Mouse (Mus musculus): ENCODE measurements around the gene Gm10643.

Gm10643 gene

DNA sequence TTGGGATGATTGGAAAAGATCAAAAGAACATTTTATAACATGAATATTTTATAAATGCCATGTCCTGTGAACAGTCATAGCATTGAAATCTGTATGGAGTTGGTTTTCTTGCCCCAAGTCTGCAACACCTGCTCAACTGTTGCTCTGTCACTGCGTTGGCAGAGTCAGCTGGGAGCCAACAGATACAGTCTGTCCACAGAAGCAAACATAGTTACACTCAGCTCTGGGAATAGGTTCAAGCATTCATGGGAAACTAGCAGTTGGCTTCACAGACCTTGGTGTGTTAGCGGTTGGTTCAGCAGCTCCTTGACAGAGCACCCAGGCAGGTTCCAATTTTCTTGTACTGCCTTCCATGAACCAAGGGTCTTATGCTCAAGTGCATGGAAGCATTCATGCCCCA is 5.7 kb upstream of the Gm10643 start:
- no peak for DNase-seq (ENCODE audit: low spot score)

DNA sequence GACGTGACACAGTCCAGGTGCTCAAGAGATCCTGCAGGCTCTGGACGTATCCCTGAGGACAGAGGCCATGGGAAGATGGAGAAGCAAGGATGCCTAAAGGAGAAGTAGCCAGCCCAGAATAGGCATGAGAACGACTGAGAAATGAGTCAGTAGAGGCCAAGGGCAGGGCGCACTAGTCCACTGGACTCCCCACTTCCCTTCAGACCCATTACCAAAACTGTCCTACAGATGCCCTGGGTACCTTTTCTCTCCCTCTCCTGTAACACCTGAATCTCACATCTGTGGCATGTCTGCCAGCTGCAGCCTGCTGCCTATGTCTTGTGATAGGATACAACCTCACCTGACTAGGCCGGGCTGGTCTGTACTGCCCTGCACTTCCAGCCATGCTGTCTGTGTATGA is 5.3 kb upstream of the Gm10643 start:
- no peak for DNase-seq (ENCODE audit: low spot score)

DNA sequence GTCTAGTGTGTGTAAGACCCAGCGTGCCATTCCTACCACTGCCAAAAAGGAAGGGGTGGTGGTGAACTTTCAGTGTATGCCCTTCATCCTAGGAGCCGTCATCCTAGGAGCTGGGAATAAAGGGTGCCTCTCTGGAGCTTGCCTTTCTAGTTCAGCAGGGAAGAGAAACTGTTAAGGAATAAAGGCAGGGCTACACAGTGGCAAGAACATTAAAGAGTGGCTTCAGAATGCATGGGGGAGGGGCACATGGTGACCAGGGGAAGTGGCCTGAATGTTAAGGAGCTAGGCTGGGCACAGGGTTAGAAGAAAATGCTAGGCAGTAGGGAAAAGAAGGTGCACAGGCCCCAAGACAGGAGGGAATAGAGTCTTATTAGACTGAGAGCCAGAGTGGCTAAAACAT is 4.8 kb upstream of the Gm10643 start:
- no peak for DNase-seq (ENCODE audit: low spot score)

DNA sequence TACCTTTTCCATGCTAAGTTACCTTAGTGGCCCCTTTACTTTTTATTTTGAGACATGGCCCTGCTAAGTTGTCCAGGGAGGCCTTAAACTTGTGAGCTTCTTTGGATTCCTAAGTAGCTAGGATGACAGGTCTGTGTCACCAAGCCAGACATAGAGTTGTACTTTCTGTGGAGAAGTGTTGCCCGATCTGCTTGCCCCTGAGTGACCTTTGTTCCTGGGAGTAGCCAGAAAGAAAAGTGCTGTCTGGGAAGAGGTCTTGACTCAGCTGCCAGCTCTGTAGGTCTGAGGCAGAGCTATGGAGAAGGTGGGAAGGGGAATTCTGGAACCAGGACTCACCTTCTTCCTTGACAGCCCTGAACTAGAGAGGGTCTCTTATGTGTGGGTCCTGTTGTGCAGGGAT is 4.2 kb upstream of the Gm10643 start:
- DNase-seq (ENCODE audit: low spot score) = no peak

DNA sequence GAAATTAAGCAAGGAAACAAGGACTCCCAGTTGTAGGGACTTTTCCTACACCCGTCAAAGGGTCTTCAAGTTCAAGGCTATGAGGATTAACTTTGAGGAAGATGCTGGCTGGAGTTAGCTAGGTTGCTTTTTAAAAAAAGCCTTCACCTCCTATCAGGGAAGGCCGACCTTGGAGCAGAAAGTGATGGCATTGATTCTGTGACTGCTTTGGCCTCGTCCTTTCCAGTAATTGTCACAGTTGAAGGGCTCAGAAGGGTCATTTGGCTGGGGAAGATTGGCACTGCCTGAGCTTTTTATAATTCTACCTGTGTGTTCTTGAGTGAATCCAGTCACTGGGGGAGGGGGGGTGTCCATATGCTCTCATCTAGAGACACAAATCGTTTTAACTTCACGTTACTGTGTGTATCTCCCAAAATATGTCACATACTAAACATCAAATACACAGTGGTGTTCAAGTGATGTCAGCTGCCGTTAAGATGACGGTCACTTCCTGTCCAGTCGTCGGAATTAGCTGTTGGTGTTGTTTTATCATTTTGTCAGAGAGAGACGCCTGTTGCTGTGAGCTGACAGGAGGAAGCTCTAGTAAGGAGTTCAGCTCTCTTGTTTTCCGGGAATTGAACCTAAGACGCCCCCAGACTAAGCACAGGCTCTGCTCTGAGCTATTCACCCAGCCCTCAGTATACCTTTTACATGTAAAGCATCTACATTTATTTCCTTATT is 3.5 kb upstream of the Gm10643 start:
- DNase-seq (ENCODE audit: low spot score) = no peak

DNA sequence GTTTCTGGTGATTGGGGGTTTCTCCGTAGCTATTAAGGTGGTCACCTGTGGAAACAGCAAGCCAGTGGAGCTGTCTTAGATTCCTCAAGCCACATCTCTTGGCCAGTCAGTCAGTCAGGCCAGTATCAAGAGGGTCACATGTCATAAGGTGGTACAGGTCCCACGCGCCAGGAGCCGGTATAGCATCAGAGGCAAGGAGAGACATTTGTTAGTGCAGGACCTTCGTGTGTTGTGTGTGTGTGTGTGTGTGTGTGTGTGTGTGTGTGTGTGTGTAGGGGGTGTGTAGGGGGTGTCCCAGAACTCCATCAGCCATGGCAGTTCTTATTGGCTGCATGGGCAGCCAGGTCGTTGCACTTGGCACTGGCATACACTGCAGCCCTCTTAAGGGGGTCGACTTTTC is 3.0 kb upstream of the Gm10643 start:
- no peak for DNase-seq (ENCODE audit: low spot score)

DNA sequence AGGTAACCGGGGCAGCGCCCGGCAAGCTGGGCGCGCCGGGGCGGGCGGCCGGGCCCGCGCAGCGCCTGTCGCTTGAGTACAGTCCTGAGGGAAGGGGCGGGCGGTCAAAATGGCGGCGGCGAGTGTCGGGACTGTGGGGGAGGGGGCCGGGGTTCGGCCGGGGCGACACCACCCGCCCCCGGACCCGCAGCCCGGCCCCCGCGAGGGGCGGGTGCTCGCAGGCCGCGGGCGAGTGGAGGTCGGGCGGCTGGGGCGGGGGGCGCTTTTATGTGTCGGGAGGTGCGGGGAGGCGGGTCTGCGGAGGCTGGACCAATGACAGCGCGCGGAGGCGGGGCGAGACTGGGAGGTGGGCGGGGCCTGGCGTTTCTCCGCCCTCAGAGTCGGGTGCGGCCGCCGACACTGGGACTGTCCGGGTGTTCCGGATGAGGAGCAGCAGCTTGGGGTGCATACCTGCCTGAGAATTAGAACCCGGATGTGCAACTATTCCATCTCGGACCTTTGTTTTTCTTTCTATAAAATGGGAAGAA is 2.2 kb upstream of the Gm10643 start:
- peak; percentile 97 for DNase-seq (ENCODE audit: low spot score)

DNA sequence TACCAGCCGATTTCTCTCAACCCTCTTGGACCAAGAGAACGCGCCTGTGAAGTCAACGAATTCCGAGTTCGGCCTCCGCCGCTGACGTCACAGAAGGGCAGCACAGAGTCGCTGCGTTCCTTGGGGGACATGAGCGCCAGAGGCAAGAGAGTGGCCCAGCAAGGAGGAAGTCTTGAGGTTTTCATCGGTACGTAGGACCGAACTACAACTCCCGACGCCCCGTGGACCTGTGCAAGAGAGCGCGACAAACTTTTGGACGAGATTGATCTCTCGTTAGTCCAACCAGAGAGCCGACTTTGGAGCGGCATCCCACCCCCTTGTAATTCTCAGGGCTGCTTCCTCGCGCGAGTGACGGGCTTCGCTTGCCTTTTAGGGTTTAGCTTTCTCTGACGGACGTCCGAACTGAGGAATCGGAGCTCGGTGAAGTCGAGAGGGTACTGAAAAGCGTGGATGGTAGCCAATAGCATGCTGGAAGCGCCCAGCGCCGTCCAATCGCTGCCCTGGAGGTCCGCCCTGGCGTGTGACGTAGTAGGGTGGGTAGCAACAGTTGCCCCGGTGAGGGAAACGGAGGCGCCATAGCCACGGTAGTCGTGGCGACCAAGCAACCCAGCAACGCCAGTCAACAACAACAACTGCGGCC is 1.5 kb upstream of the Gm10643 start, which contains the start of gene Rfx1:
Gene Rfx1, plus strand, starts transcription at position 544 of the 640 bp plus-strand sequence.
- peak; percentile 97 for DNase-seq (ENCODE audit: low spot score)

DNA sequence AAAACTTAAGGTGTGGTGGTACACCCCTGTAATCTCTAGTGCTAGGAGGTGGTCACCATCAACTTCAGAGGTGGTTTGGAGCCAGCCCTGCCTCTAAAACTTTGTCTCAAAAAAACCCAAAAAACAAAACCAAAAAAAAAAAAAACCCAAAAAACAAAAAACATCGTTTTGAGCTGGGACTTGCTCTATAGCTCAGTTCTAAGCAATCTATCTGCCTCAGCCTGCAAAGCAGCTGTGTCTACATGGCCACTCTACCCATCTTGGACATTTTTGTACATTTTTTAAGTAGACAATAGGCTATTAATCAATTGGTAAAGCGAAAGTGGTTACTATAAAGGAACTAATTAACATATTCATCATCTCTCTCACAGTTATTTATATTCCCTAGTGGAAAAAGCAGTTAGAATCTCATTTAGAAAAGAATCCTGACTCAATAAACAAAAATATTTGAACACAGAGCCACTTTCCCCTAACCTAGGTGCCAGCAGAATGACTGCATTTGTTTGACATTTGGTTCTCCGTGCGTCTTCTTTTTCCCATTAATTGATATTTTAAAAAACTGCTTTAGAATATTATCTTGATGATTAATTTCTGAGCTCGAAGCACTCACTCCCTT is 628 bp upstream of the Gm10643 start:
- no peak for DNase-seq (ENCODE audit: low spot score)

DNA sequence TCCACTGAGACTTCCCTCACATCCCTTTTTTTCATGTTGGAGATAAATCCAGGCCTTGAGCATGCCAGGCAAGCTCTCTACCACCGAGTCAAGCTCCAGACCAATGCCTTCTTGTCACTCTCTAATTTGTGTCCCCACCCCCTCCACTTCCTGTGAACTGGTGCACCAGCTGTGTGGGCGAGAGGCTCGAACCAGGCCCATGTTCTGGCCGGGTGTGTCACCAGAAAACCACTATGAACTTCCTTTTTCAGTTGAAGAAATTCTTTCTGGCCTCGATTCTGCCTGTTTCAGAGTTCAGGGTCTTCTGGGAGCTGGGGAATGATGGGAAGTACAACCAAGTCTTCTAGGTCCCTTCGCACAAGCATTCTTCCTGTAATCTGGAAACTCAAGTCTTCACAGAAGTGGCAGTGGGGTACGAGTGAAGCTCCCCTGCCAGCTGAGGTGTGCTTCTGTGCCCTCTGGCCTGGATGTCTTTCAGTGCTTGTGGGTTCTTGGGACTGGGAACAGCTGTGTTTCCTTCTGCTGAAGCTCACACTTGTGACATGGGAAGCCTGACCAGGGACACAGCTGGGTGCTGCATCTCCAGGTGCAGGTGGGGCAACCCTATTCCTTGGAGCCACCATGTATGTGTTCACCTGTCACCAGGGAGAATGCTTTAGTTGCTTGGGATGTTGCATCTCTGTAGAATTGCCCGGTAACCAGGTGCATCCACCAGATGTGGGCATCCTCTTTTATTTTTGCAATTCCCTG is 901 bp downstream of the Gm10643 start:
- DNase-seq (ENCODE audit: low spot score) = no peak

DNA sequence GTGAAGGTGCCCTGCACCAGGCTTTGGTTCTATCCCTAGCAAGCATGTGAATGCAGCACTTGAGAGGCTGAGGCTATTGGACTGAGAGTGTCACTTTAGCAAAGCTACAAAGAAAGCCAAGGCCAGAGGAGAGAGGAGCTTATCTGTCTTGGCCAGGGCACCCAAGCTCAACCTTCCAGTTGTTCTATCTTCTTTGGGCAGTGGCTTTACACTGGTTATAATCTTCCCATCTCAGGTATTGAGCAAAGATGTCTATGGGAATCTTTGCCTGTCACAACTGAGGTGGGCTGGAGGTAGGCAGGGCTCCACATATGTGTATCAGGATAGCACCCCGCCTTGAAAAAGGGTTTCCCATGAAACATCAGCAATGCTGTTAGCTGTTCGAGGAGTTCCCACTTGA is 4.7 kb downstream of the Gm10643 start:
- no peak for DNase-seq (ENCODE audit: low spot score)

DNA sequence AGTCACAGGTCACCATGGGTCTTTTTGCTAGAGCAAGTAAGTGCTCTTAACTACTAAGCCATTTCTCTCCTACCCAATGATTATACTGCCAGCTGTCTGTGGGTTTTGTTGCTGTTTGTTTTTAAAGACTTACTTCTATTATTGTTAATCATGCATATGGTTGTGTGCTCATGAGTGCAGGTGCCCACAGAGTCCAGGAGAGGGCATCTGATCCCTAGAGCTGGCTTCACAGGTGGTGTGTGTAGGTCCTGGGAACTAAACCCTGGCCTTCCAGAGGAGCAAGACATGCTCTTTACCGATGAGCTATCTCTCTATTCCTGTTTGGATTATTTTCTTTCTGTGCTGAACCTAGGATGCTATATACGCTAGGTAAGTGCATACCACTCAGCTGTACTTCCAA is 5.7 kb downstream of the Gm10643 start:
- DNase-seq (ENCODE audit: low spot score) = no peak

DNA sequence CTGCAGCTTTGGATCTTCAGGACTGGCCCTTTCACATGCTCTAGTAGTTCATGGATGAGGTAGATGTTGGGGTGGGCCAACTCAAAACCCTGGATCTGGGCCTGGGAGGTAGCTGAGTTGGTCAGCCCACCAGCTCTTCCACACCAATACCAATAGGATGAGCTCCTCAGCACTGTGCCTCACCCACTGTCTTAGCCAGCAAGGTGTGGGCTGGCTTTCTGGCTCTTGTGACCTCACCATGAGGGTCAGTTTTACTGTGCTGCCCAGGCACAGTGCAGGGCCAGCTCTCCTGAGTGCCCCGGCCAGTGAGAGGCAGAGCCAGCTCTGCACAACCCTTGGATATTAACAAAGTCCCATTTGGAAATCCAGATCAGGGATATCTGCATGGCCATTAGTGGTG is 7.1 kb downstream of the Gm10643 start:
- no peak for DNase-seq (ENCODE audit: low spot score)

DNA sequence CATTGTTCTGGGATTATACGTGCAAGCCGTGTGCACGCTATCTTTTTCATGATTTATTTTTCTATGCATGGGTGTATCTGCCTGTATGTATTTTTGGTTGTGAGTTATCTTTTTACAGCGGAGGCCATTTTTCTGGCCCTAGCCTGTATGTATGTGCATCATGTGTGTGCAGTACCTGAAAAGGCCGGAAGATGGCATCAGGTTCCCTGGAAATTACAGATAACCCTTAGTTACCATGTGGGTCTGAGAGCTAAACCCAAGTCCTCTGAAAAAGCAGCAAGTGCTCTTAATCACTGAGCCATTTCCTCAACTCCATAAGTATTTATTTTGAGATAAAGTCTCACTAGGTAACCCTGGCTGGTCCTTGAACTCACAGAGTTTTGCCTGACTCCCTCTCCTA is 11.7 kb downstream of the Gm10643 start:
- DNase-seq (ENCODE audit: low spot score) = no peak

DNA sequence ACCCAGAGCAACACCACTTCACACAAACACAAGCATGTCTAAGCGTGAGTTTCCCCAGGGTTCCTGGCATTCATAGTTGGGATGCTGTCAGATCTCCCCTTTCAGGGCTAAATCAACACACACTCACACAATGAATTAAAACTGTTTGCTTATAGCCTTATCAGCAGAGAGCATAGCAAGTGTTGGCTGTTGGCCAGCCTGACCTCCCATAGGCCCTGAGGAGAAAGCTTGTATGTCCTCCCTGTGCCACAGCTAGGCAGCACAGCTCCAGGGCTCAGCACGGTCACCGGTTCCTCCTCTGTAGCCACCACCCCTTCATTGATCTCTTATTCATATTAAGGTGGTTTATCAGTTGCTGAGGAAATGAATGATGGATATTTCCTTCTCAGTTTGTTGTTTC is 12.2 kb downstream of the Gm10643 start:
- DNase-seq (ENCODE audit: low spot score) = no peak

DNA sequence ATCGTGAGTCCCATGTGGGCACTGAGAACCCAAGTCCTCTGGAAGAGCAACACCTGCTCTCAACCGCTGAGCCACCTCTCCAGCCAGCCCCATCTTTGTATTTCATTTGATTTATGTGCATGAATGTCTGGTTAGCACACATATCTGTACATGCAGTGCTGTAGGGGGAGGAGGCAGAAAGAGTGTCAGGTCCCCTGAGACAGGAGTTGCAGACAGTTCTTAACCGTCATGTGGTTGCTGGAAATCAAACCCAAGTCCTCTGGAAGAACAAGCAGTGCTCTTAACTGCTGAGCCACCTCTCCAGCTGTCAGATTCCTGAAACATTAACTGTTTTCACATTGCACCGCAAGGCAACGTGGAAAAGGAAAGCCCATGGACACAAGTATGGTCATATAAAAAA is 16.8 kb downstream of the Gm10643 start:
- DNase-seq (ENCODE audit: low spot score) = no peak

DNA sequence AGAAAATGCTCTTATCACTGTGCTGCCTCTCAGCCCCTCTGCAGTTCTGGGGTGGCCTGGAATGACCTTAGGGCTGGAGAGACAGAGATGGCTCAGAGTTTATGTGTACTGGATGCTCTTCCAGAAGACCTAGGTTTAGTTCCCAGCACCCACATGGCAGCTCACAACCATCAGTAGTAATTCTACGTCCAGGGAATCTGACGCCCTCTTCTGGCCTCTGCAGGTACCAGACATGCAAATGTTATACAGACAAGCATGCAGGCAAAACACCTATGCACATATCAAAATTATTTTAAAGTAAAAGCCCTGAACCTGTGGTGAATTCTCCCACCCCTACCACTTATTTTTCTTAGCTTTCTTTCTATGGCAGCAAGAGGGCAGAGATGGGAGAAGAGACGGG is 18.4 kb downstream of the Gm10643 start:
- DNase-seq (ENCODE audit: low spot score) = no peak

DNA sequence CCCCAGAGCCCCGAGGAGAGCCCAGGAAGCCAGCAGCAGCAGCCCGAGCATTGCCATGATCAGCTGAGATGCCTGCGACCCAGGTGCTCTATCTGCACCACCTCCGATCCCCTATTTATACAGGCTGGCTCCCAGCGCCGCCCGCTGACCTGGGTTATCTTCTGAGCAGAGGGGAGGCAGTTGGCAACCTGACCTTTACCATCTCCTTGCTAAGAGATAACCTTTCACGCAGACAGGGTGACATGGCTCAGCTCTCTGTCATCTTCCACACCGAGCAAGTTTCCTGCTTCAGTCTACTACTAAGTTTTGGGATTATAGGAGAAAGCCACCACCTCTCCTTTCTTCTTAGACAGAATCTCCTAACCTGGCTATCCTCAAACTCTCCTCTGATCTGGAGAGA is 20.0 kb downstream of the Gm10643 start, which contains the start of gene Rln3:
Gene Rln3, minus strand, starts transcription at position 101 of the 400 bp plus-strand sequence.
- no peak for DNase-seq (ENCODE audit: low spot score)

DNA sequence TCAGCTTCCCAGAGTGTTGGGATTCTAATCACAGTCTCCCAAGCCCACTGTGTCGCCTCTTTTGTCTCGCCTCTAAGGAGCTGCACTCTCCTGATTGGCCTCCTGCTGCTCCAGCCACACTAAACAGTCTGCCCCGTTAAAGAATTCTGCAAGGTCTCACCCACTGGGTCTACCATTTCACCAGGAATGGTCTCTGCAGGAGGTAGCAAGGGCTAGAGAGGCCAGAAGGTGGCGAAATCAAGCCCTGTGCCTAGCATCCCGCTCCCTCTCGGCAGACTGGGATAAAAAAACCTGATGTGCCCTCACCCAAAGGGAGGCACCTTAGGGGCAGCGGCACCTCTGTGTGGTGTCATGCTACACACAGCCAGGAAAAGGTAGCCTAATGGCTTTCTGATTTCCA is 20.8 kb downstream of the Gm10643 start:
- no peak for DNase-seq (ENCODE audit: low spot score)

DNA sequence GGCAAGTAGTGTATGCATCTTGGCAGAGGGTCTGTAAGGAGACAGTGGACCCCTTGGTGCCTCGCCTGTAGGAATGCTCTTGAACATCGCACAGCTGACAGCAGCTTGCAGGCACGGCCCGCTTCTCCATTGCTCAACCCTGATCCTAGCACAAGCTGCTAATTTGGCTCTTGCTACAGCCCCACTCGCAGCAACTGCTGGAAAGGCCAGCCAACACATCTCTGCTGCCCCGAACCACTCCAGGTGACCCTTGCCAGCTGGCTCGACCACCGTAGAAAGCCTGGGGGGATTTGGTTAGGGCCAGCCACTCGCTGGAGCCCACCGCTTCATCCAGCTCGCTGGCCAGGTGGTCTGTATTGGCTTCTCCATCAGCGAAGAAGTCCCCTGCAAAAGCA is 22.0 kb downstream of the Gm10643 start:
- no peak for DNase-seq (ENCODE audit: low spot score)

DNA sequence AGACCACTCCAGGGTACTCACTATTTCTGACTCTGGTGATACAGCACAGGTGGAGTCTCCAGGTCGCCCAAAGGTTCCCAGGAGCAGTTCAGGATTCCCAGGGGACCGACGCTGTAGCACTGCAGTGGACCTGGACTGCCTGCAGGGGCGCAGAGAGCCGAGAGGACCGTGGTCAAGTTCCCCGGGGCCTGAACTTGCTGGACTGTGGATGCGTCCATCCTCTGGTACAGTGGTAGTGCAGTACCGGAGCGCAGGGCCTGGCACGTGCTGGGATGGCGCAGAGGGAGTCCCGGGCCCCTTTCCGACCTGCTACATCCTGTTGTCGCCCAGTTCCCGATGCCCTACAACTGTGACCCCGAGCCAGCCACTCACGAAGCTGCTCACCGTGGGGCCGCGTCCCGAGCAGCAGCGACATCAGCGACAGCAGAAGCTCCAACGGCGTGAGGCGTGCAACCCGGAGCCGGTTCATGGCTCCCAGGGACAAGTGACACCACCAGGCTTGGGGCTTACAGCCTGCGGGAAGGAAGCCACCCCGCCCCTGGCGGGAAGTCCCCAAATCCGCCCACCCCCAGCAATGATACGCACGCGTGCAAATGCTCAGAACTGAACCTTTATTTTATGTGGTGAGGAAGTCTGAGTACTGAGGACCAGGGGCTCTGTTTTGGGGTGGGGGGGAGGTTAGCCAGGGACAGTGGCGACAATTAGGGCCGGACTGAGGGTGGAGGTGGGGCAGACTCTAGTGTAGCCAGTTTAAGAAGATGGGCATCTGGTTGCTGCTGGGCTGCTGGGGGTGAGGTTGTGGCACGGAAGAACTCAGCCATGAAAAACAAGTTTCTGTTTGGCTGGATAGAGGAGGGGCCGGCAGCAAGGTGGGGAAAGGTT is 22.6 kb downstream of the Gm10643 start, which contains the start of gene Il27ra:
Gene Il27ra, minus strand, starts transcription at position 524 of the 882 bp plus-strand sequence.
- peak; percentile 70 for DNase-seq (ENCODE audit: low spot score)
